Mouse (Mus musculus) T-helper 2 cell (primary cell): ENCODE measurements around the gene Chrnb1.

Experiments
- in situ Hi-C: fragments of 300-600 bp; cut with MboI, MseI; formaldehyde crosslinking; loops from one replicate; pipeline ENCODE4 v1.15.1; 2025; ENCODE audit warnings: high pct_unique_total_duplicates

Gene Chrnb1

GRCm38 (mm10) chr11:69777504-69778257 lies 18.1 kb downstream of the Chrnb1 start:
- in situ Hi-C loops = no loop called here

GRCm38 (mm10) chr11:69776488-69776887 lies 19.3 kb downstream of the Chrnb1 start:
- in situ Hi-C loops = no loop called here

GRCm38 (mm10) chr11:69775716-69776115 lies 20.0 kb downstream of the Chrnb1 start:
- in situ Hi-C loops = no loop called here

GRCm38 (mm10) chr11:69774961-69775360 lies 20.8 kb downstream of the Chrnb1 start:
- in situ Hi-C loops = loop anchor here (25.0 kb wide), 1 partner anchor 887 kb away; the partner anchor contains the start of genes Eno3, Pfn1 and Spag7

- in situ Hi-C loops = loop anchor here (25.0 kb wide), 1 partner anchor 895 kb away; the partner anchor contains the start of genes Eno3, Pfn1 and Spag7
These were observed 28.2 kb downstream of the Chrnb1 start for GRCm38 (mm10) chr11:69767625-69767909.

- in situ Hi-C loops = loop anchor here (25.0 kb wide), 1 partner anchor 895 kb away; the partner anchor contains the start of genes Eno3, Pfn1 and Spag7
These were observed 28.7 kb downstream of the Chrnb1 start for GRCm38 (mm10) chr11:69766872-69767624.

- in situ Hi-C loops = loop anchor here (25.0 kb wide), 1 partner anchor 896 kb away; the partner anchor contains the start of genes Eno3, Pfn1 and Spag7
These were observed 29.6 kb downstream of the Chrnb1 start for GRCm38 (mm10) chr11:69766126-69766609.

GRCm38 (mm10) chr11:69765221-69766125 lies 30.3 kb downstream of the Chrnb1 start, which contains the start of gene Zbtb4:
TSS of gene Zbtb4 (plus strand) at chr11:69765912.
- in situ Hi-C loops = loop anchor here (25.0 kb wide), 1 partner anchor 897 kb away; the partner anchor contains the start of genes Eno3, Pfn1 and Spag7

GRCm38 (mm10) chr11:69763551-69763950 lies 32.2 kb downstream of the Chrnb1 start:
- in situ Hi-C loops = loop anchor here (25.0 kb wide), 1 partner anchor 899 kb away; the partner anchor contains the start of genes Eno3, Pfn1 and Spag7

- in situ Hi-C loops = loop anchor here (25.0 kb wide), 1 partner anchor 900 kb away; the partner anchor contains the start of genes Eno3, Pfn1 and Spag7
These were observed 33.9 kb downstream of the Chrnb1 start, which contains the start of gene Slc35g3 for GRCm38 (mm10) chr11:69761868-69762267. TSS of gene Slc35g3 (minus strand) at chr11:69761968.

GRCm38 (mm10) chr11:69760901-69761200 lies 34.9 kb downstream of the Chrnb1 start:
- in situ Hi-C loops = loop anchor here (25.0 kb wide), 1 partner anchor 901 kb away; the partner anchor contains the start of genes Eno3, Pfn1 and Spag7

- in situ Hi-C loops = loop anchor here (25.0 kb wide), 1 partner anchor 902 kb away; the partner anchor contains the start of genes Eno3, Pfn1 and Spag7
These were observed 35.4 kb downstream of the Chrnb1 start for GRCm38 (mm10) chr11:69760160-69760900.

- in situ Hi-C loops = loop anchor here (5.0 to 25.0 kb wide), 2 partner anchors 83 to 903 kb away; partner anchors contain the start of genes Eno3, Pfn1 and Spag7
These were observed 36.6 kb downstream of the Chrnb1 start for GRCm38 (mm10) chr11:69758971-69759721.

GRCm38 (mm10) chr11:69758478-69758970 lies 37.2 kb downstream of the Chrnb1 start, which contains the start of gene Polr2a:
TSS of gene Polr2a (minus strand) at chr11:69758637.
- in situ Hi-C loops = loop anchor here (5.0 to 25.0 kb wide), 2 partner anchors 84 to 904 kb away; partner anchors contain the start of genes Eno3, Pfn1 and Spag7

GRCm38 (mm10) chr11:69758090-69758456 lies 37.7 kb downstream of the Chrnb1 start:
- in situ Hi-C loops = loop anchor here (5.0 to 25.0 kb wide), 2 partner anchors 84 to 904 kb away; partner anchors contain the start of genes Eno3, Pfn1 and Spag7

GRCm38 (mm10) chr11:69757303-69758089 lies 38.2 kb downstream of the Chrnb1 start:
- in situ Hi-C loops = loop anchor here (5.0 to 25.0 kb wide), 2 partner anchors 85 to 905 kb away; partner anchors contain the start of genes Eno3, Pfn1 and Spag7

- in situ Hi-C loops = loop anchor here (5.0 to 25.0 kb wide), 2 partner anchors 88 to 908 kb away; partner anchors contain the start of genes Eno3, Pfn1 and Spag7
These were observed 41.0 kb downstream of the Chrnb1 start for GRCm38 (mm10) chr11:69754701-69755100.

GRCm38 (mm10) chr11:69754233-69754632 lies 41.5 kb downstream of the Chrnb1 start:
- in situ Hi-C loops = loop anchor here (25.0 kb wide), 1 partner anchor 908 kb away; the partner anchor contains the start of genes Eno3, Pfn1 and Spag7
